Mouse (Mus musculus): Measurements from ENCODE around the gene Ppm1h. TPM values are rescaled to one million over a fixed set of nuclear protein-coding genes. Genes with fewer than 3 reads are reported as not detected.

The Ppm1h gene
- total RNA-seq, 1 experiment from 2014 or later = 16.9 TPM

- DNase-seq = no peak
These were observed 26.3 kb downstream of the Ppm1h start for GRCm38 (mm10) chr10:122704901-122705300.

GRCm38 (mm10) chr10:122705457-122705856 lies 26.9 kb downstream of the Ppm1h start:
- DNase-seq = no peak

- no peak for DNase-seq
These were observed 32.8 kb downstream of the Ppm1h start for GRCm38 (mm10) chr10:122711381-122711811.

DNA sequence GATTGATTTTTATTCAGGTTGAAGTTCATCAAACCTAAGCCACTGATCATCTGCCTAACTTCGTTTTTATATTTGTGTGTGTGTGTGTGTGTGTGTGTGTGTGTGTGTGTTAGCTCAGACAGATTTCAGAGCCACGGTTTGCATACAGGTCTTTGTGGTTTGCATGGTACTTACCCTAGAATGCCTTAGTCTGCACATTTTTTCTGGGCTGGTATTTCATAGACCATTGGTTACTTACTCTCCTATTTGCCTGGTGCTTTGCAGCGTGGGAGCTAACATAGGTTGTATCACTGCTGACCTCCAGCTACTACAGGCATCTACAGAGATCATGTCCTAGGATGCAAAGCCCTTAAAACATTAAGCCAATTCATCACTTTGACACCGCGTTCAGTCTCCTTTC lies 33.7 kb downstream of the Ppm1h start:
- no peak for DNase-seq

DNA sequence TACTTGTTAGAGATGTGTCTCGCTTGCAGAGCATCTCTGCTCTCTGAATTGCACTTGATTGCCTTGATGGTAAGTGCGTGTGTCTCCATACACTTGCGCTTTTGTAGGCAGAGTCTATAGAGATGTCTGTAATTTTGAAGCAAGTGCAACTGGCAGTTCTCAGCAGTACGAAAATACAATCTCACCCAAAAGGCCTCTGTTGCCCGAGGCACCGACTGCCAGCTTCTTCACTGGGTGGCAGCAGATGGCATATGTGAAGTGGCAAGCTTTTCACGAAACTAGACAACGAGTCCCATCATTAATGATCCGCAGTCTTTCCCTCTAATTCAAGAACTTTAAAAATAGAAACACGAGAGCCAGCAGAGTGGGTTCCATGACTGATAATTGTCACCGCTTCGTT lies 37.3 kb downstream of the Ppm1h start:
- DNase-seq = no peak

DNA sequence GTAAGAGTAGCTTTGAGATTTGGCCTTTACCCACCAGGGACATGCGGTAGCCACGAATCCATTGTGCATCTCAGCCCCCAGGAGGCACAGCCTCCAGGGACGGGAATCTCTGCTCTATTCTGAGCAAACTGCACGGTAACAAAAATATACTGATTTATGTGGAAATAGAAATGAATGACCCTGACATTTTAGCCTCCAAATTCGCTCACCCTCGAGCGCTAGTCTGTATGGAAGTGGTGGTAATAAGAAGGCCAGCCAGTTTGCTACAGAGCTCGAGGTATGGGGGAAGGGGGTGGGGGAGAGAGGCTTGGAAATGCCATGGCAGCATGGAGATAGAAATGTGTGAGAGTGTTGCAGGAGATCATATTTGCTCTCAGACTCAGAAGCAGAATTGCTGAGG lies 37.7 kb downstream of the Ppm1h start:
- peak; percentile 20 for DNase-seq

DNA sequence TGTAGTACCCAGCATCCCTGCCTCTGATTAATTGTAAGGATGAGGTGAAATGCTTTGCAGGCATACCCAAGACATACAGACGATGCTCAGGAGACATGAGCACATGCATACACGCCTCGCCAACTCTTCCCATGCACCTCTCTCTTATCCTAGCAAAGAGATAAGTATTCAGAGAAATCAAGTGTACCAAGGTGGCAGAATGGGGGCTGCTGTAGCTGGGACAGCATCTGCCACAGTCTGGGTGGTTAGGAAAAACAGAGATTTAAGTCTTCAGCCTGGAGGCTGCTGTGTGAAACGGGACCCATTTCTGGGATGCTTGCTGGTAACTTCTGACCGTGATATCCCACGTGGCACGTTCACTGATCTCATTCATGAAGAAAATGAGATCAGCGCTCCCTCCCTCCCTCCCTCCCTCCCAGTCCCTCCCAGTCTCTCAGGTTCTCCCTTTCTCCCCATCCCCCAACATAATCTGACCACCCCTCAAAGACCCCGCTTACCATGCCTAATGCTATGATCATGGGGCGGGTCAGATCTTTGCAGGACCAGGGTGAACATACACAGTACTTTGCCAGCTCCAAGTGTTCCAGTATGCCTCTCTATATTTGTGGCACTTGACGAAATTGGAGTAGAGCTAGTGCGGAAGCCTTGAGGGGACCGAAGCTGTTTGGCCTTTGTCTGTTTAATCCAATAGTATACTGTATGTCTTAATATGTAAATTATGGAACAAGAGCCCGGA lies 38.3 kb downstream of the Ppm1h start:
- DNase-seq = no peak

DNA sequence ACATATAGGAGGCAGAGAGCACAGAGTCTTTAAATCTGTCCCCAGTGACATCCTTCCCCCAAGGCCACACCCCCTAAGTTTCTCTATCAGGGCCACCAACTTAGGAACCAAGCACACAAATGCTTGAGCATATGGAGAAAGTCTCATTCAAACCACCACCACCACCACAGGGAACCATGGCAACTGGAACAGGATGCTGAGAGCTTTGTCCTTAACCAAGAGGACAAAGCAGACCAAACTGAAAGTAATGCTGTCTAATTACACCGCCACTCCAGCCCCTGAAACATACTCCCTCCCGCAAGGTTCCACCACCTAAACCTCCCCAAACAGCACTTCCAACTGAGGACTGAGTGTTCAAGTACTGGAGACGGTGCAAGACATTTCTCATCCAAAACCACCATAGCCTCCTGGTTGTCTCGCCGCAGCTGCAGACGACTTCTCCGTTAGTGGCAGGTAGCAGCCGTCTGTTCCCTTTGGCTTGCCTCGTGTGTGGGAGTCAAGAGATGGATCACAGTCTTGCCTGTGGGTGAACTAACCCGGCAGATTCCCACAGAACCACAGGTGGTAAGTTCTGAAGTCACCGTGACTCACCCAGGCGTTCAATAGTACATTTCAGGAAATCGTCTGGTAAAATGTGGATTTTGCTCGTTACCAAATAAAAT lies 39.3 kb downstream of the Ppm1h start:
- no peak for DNase-seq

- DNase-seq = no peak
These were observed 40.4 kb downstream of the Ppm1h start for GRCm38 (mm10) chr10:122718951-122719350.

DNA sequence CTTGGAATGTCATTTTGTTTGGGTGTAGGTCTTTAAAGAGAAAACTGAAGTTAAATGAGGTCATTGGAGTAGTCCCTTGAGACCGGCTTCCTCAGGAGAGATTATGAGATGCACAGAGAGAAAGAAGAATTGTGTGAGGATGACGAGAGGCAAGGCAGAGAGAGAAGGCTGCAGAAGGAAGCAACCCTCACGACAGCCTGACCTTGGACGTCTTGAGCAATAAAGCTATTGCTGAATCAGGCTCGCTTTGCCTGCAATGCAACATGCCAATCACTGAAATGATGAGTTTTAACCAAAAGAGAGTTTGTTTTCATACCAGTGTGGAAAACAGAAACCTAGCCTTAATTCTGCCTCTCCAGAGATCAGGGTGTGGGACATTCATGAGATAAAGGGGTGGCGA lies 43.5 kb downstream of the Ppm1h start:
- peak; percentile 72 for DNase-seq

- no peak for DNase-seq
These were observed 46.1 kb downstream of the Ppm1h start for GRCm38 (mm10) chr10:122724692-122725091.

GRCm38 (mm10) chr10:122727228-122727627 lies 48.7 kb downstream of the Ppm1h start:
- no peak for DNase-seq

- no peak for DNase-seq
These were observed 49.6 kb downstream of the Ppm1h start for GRCm38 (mm10) chr10:122728172-122728571.

DNA sequence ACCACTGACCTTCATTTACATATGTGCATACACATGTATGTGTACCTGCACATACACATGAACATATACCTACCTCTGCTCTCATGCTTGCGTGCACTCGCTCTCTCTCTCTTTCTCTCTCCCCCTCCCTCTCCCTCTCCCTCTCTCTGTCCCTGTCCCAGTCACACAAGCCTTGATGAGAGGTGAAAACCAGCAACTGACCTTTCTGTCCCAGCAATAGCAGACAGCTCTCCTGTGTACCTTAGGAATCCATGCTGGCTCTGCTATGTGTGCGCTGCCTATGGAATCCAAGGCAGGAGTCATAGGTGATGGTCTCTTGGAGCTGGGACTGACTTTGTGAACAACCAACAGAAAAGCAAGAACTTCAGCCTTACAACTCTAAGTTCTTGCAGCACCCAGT lies 53.6 kb downstream of the Ppm1h start:
- no peak for DNase-seq

GRCm38 (mm10) chr10:122734521-122734920 lies 56.0 kb downstream of the Ppm1h start:
- no peak for DNase-seq

DNA sequence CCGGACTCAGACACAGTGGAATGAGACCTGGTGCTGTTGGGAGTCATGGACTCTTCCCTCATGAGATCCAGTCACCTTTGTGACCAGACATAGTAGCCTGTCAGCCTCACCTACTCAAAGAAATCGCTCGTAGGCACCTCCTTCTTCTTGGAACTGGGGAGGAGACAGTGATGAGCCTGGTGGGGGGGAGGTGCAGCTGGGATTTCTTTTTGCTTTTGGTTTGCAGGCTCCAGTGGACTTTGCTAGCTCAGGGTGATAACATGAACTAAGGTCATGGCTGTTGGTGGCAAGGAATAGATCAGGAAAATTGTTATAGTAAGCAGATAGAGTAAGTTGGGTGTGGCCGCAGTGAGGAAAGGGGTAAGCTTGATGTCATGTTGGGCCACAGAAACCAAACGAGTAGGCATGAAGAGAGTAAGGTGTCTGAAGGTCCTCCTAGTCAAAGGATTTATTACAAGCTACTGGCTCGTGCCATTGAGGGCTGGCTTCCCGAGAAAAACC lies 56.8 kb downstream of the Ppm1h start:
- DNase-seq = no peak

- no peak for DNase-seq
These were observed 58.3 kb downstream of the Ppm1h start for GRCm38 (mm10) chr10:122736835-122737234.

DNA sequence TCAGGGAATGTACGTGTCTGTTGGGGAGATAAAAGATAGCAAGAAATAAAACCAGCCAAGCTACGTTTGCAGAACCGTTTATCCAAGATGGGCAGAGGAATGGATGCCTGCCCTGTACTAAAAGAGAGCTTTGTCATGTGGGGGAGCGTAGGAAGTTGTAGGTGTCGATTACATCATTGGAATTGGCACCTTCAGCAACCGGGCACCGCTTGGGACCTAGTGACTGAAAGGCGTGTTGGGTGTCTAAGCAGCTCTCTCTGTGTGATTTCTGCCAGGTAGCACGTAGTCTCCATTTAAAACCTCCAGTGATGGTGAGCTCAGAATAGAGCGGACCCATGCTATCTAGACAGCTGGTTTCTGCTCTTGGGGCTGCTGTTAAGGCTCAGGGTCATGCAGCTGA lies 60.0 kb downstream of the Ppm1h start:
- no peak for DNase-seq

DNA sequence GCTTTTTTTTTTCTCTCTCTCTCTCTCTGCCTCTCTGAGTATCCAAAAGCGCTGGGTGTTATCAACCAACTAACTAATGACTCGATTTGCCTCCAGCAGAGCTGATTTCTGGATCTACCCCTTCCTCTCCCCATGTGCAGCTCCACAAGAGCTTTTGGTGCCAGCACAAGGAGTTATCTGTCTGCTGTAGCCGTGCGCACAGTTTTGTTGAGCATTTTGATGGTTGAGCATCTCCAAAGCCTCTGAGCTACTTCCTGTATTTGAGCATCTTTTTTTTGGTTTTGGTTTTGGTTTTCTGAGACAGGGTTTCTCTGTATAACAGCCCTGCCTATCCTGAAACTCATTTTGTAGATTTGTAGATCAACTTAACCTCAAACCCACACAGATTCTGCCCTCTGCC lies 60.5 kb downstream of the Ppm1h start:
- DNase-seq = no peak

GRCm38 (mm10) chr10:122740117-122740516 lies 61.6 kb downstream of the Ppm1h start:
- DNase-seq = no peak

GRCm38 (mm10) chr10:122741191-122741590 lies 62.6 kb downstream of the Ppm1h start:
- no peak for DNase-seq

DNA sequence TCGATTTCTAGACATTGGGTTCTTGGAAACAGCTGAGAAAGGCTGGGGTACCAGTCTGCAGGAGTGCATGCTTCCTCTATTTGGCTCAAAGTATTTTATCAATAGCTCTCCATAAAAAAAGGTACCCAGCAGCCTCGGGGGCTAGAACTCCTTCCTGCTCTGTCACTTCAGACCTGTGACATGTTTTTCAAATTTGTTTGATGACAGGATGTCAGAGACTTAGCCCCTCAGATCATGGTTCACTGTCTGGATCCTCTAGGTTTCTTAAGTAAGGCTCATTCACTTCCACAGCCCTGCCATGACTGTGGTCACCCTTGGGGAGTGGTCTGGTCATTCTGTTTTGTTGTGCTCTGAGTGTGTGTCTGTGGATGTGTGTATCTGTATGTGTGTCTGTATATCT lies 63.6 kb downstream of the Ppm1h start:
- no peak for DNase-seq

DNA sequence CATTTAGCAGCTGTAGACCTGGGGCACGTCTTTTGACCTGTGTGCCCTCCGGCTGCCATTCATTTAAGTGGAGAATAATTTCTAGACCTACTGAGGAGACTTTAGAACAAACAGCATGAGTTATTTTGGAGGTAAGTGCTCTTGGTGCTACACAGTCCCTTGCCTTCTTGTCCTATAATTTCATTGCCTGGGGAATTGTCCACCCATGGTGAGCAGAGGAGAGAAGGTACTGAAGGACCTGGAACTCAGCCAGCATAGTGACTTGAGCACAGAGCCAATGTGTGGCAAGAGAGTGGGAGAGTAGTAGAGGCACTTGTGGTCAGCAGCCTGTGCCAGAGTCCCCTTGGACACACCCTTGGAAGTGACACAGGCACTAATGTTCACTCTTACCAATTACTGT lies 64.8 kb downstream of the Ppm1h start:
- no peak for DNase-seq

- no peak for DNase-seq
These were observed 66.4 kb downstream of the Ppm1h start for GRCm38 (mm10) chr10:122744970-122745369.

All from adrenal gland, postnatal 14 days (tissue).